Mouse (Mus musculus) midbrain, postnatal 0 days (tissue): ENCODE results near the gene Ninj2. TPM values are rescaled to one million over a fixed set of nuclear protein-coding genes. Genes with fewer than 3 reads are reported as not detected.

ENCODE experiments used
- ATAC-seq: fragments of 200-750 bp; cut with Nextera tagmentation; 2 replicates; pipeline ENCODE4 v1.8.0; 2017; ENCODE audit warnings: moderate number of reproducible peaks, mild to moderate bottlenecking, moderate TSS enrichment, moderate library complexity; ENCODE audit not compliant: low FRiP score
- DNase-seq: peaks from one replicate; pipeline ENCODE4 v3.0.0-alpha.2; 2015; ENCODE audit warnings: low spot score
- H3K27ac ChIP-seq: fragments of 300-500 bp; sonication (generic); 2 replicates; pipeline ENCODE4 v1.5.1; 2014; ENCODE audit warnings: low read depth, mild to moderate bottlenecking, low read length, mixed read lengths
- H3K27me3 ChIP-seq: fragments of 300-500 bp; sonication (generic); 2 replicates; pipeline ENCODE4 v1.6.1; 2014; ENCODE audit warnings: low read length, control low read depth, mixed read lengths; ENCODE audit not compliant: insufficient read depth
- H3K36me3 ChIP-seq: fragments of 300-500 bp; sonication (generic); 2 replicates; pipeline ENCODE4 v1.6.1; 2014; ENCODE audit warnings: low read length, control low read depth, mixed read lengths; ENCODE audit not compliant: insufficient read depth
- H3K4me1 ChIP-seq: fragments of 300-500 bp; sonication (generic); 2 replicates; pipeline ENCODE4 v1.6.1; 2014; ENCODE audit warnings: mild to moderate bottlenecking, control low read depth, antibody characterized with exemption, low read length, mixed read lengths; ENCODE audit not compliant: insufficient read depth
- H3K4me2 ChIP-seq: fragments of 300-500 bp; sonication (generic); 2 replicates; pipeline ENCODE4 v1.6.1; 2014; ENCODE audit warnings: low read depth, mild to moderate bottlenecking, low read length, mixed read lengths; ENCODE audit not compliant: poor library complexity, severe bottlenecking
- H3K4me3 ChIP-seq: fragments of 300-500 bp; sonication (generic); 2 replicates; pipeline ENCODE4 v1.5.1; 2014; ENCODE audit warnings: low read depth, mild to moderate bottlenecking, low read length, moderate library complexity
- H3K9ac ChIP-seq: fragments of 300-500 bp; sonication (generic); replicated peaks from 2 replicates; pipeline ENCODE4 v1.6.1; 2014; ENCODE audit warnings: mild to moderate bottlenecking, low read length, moderate library complexity, mixed read lengths; ENCODE audit not compliant: poor library complexity, severe bottlenecking
- H3K9me3 ChIP-seq: fragments of 300-500 bp; sonication (generic); 2 replicates; pipeline ENCODE4 v1.6.1; 2016; ENCODE audit warnings: low read length, control low read depth
- CTCF ChIP-seq: IDR thresholded peaks from 2 replicates; pipeline ENCODE4 v1.5.1; 2016; ENCODE audit warnings: antibody characterized with exemption, mild to moderate bottlenecking
- WGBS: fragments of 180-500 bp; shearing (Covaris S2); extraction: QIAGEN DNeasy Blood & Tissue Kit; methylation state at CpG from one replicate; pipeline ENCODE4 v1.1.7; 2014; 5-methylcytosine and 5-hydroxymethylcytosine counted together
- polyA plus RNA-seq: library from polyadenylated mRNA; unstranded; fragments of >200 nt; fragmentation: Nextera tagmentation; extraction: Ambion mirVana; gene quantifications from 2 replicates; pipeline ENCODE4 v1.2.1, GENCODE M21; 2015
- total RNA-seq: library from RNA; depleted of rRNA; stranded (reverse); fragments of >200 nt; gene quantifications from 2 replicates; pipeline ENCODE4 v1.2.3, GENCODE M21; 2014

The Ninj2 gene
- total and polyA plus RNA-seq, 2 experiments from 2014 or later = not detected

- Histone ChIP-seq H3K4me2 (no peak overlapping the region), H3K9ac (no peak overlapping the region), H3K4me3 (no peak overlapping the region), H3K27me3 (no peaks in the 10 kb centered on the region), H3K27ac (no peak overlapping the region), H3K9me3 (no peaks in the 10 kb centered on the region), H3K4me1 (no peaks in the 10 kb centered on the region), H3K36me3 (no peaks in the 10 kb centered on the region)
- 84% methylated on average over 4 of the region's 4 CpGs for WGBS
- TF ChIP-seq CTCF = no peak
- DNase-seq (no peak), ATAC-seq (no peak)
Observed at GRCm38 (mm10) chr6:120134748-120135147, 41.6 kb downstream of the Ninj2 start.

GRCm38 (mm10) chr6:120145439-120145838 lies 52.3 kb downstream of the Ninj2 start:
- no peak for TF ChIP-seq CTCF
- H3K4me1 ChIP-seq = no peaks in the 10 kb centered on the region
- H3K4me3 ChIP-seq = no peak overlapping the region
- ATAC-seq (no peak), DNase-seq (no peak)
- H3K9me3 ChIP-seq = no peaks in the 10 kb centered on the region
- no peaks in the 10 kb centered on the region for H3K36me3 ChIP-seq
- H3K4me2 ChIP-seq = no peak overlapping the region
- WGBS = 94% methylated on average over 1 of the region's 1 CpGs
- H3K27me3 ChIP-seq = no peaks in the 10 kb centered on the region
- no peak overlapping the region for H3K9ac ChIP-seq
- H3K27ac ChIP-seq = no peak overlapping the region

- no peaks in the 10 kb centered on the region for H3K9me3 ChIP-seq
- H3K9ac ChIP-seq = no peak overlapping the region
- no peak overlapping the region for H3K27ac ChIP-seq
- TF ChIP-seq CTCF = no peak
- H3K27me3 ChIP-seq = no peaks in the 10 kb centered on the region
- H3K4me1 ChIP-seq = no peaks in the 10 kb centered on the region
- no peak overlapping the region for H3K4me2 ChIP-seq
- DNase-seq (no peak), ATAC-seq (no peak)
- no peaks in the 10 kb centered on the region for H3K36me3 ChIP-seq
- no peak overlapping the region for H3K4me3 ChIP-seq
- 76% methylated on average over 10 of the region's 10 CpGs for WGBS
Observed at GRCm38 (mm10) chr6:120146676-120147075, 53.5 kb downstream of the Ninj2 start.

- H3K27me3 ChIP-seq = no peaks in the 10 kb centered on the region
- H3K4me1 ChIP-seq = no peaks in the 10 kb centered on the region
- H3K9ac ChIP-seq = no peak overlapping the region
- 69% methylated on average over 8 of the region's 8 CpGs for WGBS
- no peaks in the 10 kb centered on the region for H3K9me3 ChIP-seq
- H3K4me2 ChIP-seq = no peak overlapping the region
- no peak overlapping the region for H3K27ac ChIP-seq
- no peak for TF ChIP-seq CTCF
- DNase-seq = no peak
- no peak overlapping the region for H3K4me3 ChIP-seq
- no peaks in the 10 kb centered on the region for H3K36me3 ChIP-seq
- no peak for ATAC-seq
Observed at GRCm38 (mm10) chr6:120147411-120147810, 54.3 kb downstream of the Ninj2 start.

GRCm38 (mm10) chr6:120148716-120149392 lies 55.7 kb downstream of the Ninj2 start:
- WGBS = 81% methylated on average over 12 of the region's 12 CpGs
- no peak for TF ChIP-seq CTCF
- no peaks in the 10 kb centered on the region for H3K4me1 ChIP-seq
- no peaks in the 10 kb centered on the region for H3K36me3 ChIP-seq
- no peak overlapping the region for H3K4me2 ChIP-seq
- no peaks in the 10 kb centered on the region for H3K27me3 ChIP-seq
- no peak overlapping the region for H3K9ac ChIP-seq
- no peaks in the 10 kb centered on the region for H3K9me3 ChIP-seq
- no peak overlapping the region for H3K4me3 ChIP-seq
- no peak for ATAC-seq
- no peak overlapping the region for H3K27ac ChIP-seq
- DNase-seq = no peak

- ATAC-seq = no peak
- Histone ChIP-seq H3K36me3 (no peaks in the 10 kb centered on the region), H3K4me3 (no peak overlapping the region), H3K4me1 (no peaks in the 10 kb centered on the region), H3K4me2 (no peak overlapping the region), H3K27me3 (no peaks in the 10 kb centered on the region), H3K9me3 (no peaks in the 10 kb centered on the region), H3K9ac (no peak overlapping the region), H3K27ac (no peak overlapping the region)
- 85% methylated on average over 12 of the region's 12 CpGs for WGBS
- DNase-seq = no peak
- TF ChIP-seq CTCF = no peak
Observed at GRCm38 (mm10) chr6:120149458-120150120, 56.4 kb downstream of the Ninj2 start.
